Mouse (Mus musculus) testis, adult 2 months (tissue): ENCODE results near the gene Iqcf1. TPM values are rescaled to one million over a fixed set of nuclear protein-coding genes. Genes with fewer than 3 reads are reported as not detected.

Experiments used
- H3K27ac ChIP-seq: fragments of 200-500 bp; 2 replicates; pipeline ENCODE4 v1.5.1; 2012; ENCODE audit warnings: low read depth, low read length; ENCODE audit not compliant: control insufficient read depth, insufficient read depth
- H3K27me3 ChIP-seq: fragments of 200-500 bp; 2 replicates; pipeline ENCODE4 v1.6.1; 2012; ENCODE audit warnings: mild to moderate bottlenecking, low read length, moderate library complexity; ENCODE audit not compliant: control insufficient read depth, insufficient read depth
- H3K36me3 ChIP-seq: fragments of 200-500 bp; 2 replicates; pipeline ENCODE4 v1.6.1; 2012; ENCODE audit warnings: mild to moderate bottlenecking, low read length; ENCODE audit not compliant: control insufficient read depth, insufficient read depth
- H3K4me1 ChIP-seq: fragments of 200-500 bp; 2 replicates; pipeline ENCODE4 v1.6.1; 2012; ENCODE audit warnings: low read length; ENCODE audit not compliant: control insufficient read depth, insufficient read depth
- H3K4me3 ChIP-seq: fragments of 200-500 bp; 2 replicates; pipeline ENCODE4 v1.5.1; 2012; ENCODE audit warnings: low read depth, mild to moderate bottlenecking, low read length, moderate library complexity, mixed read lengths; ENCODE audit not compliant: control insufficient read depth
- CTCF ChIP-seq: fragments of 200-500 bp; IDR thresholded peaks from 2 replicates; pipeline ENCODE4 v1.5.1; 2012; ENCODE audit warnings: low read depth, mild to moderate bottlenecking, inconsistent platforms, low read length, moderate library complexity; ENCODE audit not compliant: control insufficient read depth, insufficient read depth, insufficient replicate concordance
- POLR2A ChIP-seq: fragments of 200-500 bp; IDR thresholded peaks from 2 replicates; pipeline ENCODE4 v1.6.1; 2012; ENCODE audit warnings: low read depth, mild to moderate bottlenecking, inconsistent platforms, low read length, moderate library complexity; ENCODE audit not compliant: control insufficient read depth
- polyA plus RNA-seq: library from polyadenylated mRNA; depleted of rRNA; stranded (reverse); fragments of >200 nt; gene quantifications from 2 replicates; pipeline ENCODE4 v1.2.3, GENCODE M21; 2012

The Iqcf1 gene
- polyA plus RNA-seq, 1 experiment: 752 TPM

- Histone ChIP-seq H3K36me3 (no peaks in the 10 kb centered on the region), H3K4me3 (peak within 1 kb of the TSS; percentile 84), H3K4me1 (peaks cover 11% of the 10 kb centered on the region), H3K27me3 (no peaks in the 10 kb centered on the region), H3K27ac (peak within 1 kb of the TSS; percentile 67)
- TF ChIP-seq POLR2A (no peak; the same call in 1 of the 2 replicates), CTCF (no peak)
Observed at GRCm38 (mm10) chr9:106465571-106466200, 34.1 kb upstream of the Iqcf1 start, which contains the start of gene Gpr62. Gene Gpr62, minus strand, starts transcription at chr9:106465938.

GRCm38 (mm10) chr9:106466721-106467120 is 33.0 kb upstream of the Iqcf1 start:
- no peak overlapping the region for H3K4me3 ChIP-seq
- no peaks in the 10 kb centered on the region for H3K36me3 ChIP-seq
- H3K27ac ChIP-seq: no peak overlapping the region
- TF ChIP-seq CTCF: no peak
- TF ChIP-seq POLR2A: no peak
- no peaks in the 10 kb centered on the region for H3K27me3 ChIP-seq
- peaks cover 11% of the 10 kb centered on the region for H3K4me1 ChIP-seq

DNA sequence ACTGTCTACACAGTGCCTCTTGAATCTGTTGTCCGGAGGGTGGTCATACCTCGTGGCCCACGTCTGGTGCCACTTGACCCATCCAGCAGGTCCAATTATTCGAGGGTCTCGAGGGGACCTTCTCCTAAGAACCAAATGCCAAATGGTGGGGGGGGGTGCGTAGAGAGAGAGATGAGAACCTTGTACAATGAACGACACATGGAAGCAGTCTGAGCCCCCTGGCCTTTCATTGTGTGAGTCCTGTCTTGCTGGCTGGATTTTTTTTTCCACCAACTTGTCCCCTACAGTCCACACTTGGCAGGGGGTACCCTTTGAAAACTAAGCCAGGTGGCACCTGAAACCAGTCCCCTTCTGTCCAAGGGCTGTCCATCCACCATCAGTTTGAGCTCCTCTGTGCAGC is 32.0 kb upstream of the Iqcf1 start:
- TF ChIP-seq CTCF (no peak), POLR2A (no peak)
- Histone ChIP-seq H3K4me3 (no peak overlapping the region), H3K36me3 (no peaks in the 10 kb centered on the region), H3K27ac (no peak overlapping the region), H3K27me3 (no peaks in the 10 kb centered on the region), H3K4me1 (peaks cover 12% of the 10 kb centered on the region)

- Histone ChIP-seq H3K4me1 (peaks cover 11% of the 10 kb centered on the region), H3K27me3 (no peaks in the 10 kb centered on the region)
- TF ChIP-seq CTCF: no peak
- no peak for TF ChIP-seq POLR2A
Observed at GRCm38 (mm10) chr9:106469317-106469716, 30.4 kb upstream of the Iqcf1 start.

DNA sequence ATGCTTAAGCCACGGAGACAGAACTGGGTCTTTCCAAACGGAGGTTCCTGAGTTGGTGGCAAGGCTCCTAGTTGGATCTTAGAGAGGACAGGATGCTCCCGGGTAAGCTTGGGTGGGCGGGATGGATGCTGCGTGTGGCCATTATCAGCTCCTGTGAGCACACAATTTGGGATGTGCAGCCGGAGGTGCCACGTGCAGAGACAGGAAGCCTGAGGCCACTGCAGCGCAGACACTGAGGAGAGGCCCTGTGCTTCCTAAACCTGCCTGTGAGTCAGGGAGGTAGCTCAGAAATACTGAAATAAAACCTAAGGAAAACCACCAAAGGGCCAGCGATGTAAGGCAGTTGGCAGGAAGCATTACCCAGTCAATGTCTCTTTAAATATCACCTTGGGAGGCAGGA is 30.0 kb upstream of the Iqcf1 start:
- no peak overlapping the region for H3K4me3 ChIP-seq
- no peaks in the 10 kb centered on the region for H3K27me3 ChIP-seq
- no peaks in the 10 kb centered on the region for H3K36me3 ChIP-seq
- peaks cover 8% of the 10 kb centered on the region for H3K4me1 ChIP-seq
- TF ChIP-seq POLR2A (no peak), CTCF (no peak)
- no peak overlapping the region for H3K27ac ChIP-seq

More at GRCm38 (mm10) chr9:106469317-106469716, 30.4 kb upstream of the Iqcf1 start:
- Histone ChIP-seq H3K4me3 (no peak overlapping the region), H3K27ac (no peak overlapping the region), H3K36me3 (no peaks in the 10 kb centered on the region)

GRCm38 (mm10) chr9:106470991-106471750 is 28.6 kb upstream of the Iqcf1 start:
- Histone ChIP-seq H3K4me1 (peaks cover 9% of the 10 kb centered on the region), H3K27ac (no peak overlapping the region), H3K4me3 (no peak overlapping the region), H3K27me3 (no peaks in the 10 kb centered on the region), H3K36me3 (no peaks in the 10 kb centered on the region)
- no peak for TF ChIP-seq POLR2A
- no peak for TF ChIP-seq CTCF

DNA sequence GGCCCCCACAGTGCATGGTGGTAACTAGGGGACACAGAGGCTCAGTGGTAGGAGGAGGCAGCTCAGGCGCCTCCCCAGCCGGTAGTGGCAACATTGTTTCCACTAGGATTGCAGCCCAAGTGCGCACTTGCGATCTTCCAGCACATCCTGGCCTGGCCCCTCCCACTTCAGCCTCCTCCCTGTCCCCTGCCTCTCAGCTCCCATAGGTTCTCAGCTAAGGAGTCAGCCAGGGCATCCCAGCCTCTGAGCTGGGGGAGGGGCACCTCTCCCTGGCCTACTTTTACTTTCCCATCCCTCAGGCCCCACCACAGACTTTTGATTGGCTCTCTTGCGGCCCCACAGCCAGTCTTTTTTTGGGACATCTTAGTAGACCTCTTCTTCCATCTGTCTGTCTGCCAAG is 27.9 kb upstream of the Iqcf1 start:
- H3K4me3 ChIP-seq: no peak overlapping the region
- no peaks in the 10 kb centered on the region for H3K36me3 ChIP-seq
- TF ChIP-seq CTCF (no peak), POLR2A (no peak)
- H3K27me3 ChIP-seq: no peaks in the 10 kb centered on the region
- no peak overlapping the region for H3K27ac ChIP-seq
- H3K4me1 ChIP-seq: peaks cover 14% of the 10 kb centered on the region
